Mouse (Mus musculus) left cerebral cortex, adult 8-10 months (tissue): ENCODE measurements around the gene Fam49a. TPM values are rescaled to one million over a fixed set of nuclear protein-coding genes. Genes with fewer than 3 reads are reported as not detected.

Source experiments
- DNase-seq, 2 experiments: peaks; one replicate each; pipeline ENCODE4 v3.0.0; 2022; ENCODE audit warnings: low spot score in 2 of 2
- total RNA-seq, 4 experiments: library from RNA; stranded (reverse); gene quantifications; 2 replicates each; pipeline ENCODE4 v1.2.4; 2022

Gene Fam49a
- total RNA-seq, 4 experiments from 2014 or later = 156 to 178 (median 169) TPM

DNA sequence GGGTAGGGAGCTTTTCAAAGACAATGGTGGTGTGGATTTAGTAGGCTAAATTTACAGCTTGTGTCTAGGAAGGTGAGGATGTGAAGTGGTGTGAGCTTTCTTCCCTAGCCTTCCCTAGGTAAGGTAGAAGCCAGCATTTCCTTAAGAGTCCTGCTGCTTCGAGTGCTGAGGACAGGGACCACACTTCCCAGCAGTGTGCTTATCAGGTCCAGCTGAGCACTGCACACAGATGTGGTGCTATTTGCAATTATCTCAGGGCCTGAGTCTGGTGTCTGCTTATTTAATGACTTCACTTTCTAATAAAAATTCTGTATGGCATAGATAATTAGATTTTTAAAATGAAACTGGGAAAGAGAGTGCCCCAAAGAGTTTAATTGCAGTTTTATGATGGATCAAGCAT is 4.6 kb downstream of the Fam49a start:
- DNase-seq = no peak

GRCm38 (mm10) chr12:12270495-12270894 is 8.6 kb downstream of the Fam49a start:
- DNase-seq = no peak

DNA sequence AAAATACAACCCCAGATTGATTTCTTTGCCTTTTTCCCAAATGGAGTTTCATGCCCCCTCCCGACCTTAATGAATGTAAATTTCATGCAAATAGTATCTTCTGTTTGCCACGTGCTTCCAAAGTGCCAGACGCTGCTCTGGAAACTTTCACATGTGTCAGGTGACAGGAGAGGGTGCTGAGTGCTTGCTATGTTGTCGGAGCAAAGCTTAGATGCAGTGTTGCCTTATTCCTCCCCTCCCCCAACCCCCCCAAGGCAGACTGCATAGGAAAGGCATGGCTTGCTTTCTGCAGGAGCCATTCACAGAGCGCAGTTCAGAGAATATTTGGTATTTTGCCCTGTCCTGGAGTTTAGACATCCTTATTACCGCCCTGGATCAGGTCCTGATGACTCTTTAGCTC is 12.2 kb downstream of the Fam49a start:
- no peak for DNase-seq

DNA sequence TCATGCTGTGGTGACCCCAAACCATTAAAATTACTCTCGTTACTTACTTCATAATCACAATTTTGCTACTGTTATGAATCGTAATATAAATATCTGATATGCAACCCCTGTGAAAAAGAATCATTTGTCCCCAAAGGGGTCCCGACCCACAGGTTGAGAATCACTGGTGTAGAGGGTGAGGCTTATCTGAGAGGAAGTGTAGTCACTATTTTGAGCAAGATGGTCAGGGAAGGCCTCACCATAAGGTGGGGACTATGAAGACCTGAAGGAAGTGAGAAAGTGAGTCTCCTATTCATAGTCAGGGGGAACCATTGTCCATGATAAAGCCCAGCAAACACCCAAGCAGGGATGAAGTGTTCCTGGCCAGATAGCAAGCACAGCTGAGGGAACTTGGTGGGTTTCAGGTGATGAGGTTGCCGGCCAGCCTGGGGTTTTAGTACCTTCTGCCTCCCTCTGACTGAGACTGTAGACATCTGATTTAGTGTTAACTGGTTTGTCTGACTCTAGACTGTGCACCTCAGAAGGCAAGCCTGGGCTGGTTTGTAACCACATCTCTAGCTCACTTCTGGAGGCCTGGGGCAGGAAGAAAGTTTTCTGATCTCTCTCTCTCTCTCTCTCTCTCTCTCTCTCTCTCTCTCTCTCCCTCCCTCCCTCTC is 13.3 kb downstream of the Fam49a start:
- DNase-seq = no peak

DNA sequence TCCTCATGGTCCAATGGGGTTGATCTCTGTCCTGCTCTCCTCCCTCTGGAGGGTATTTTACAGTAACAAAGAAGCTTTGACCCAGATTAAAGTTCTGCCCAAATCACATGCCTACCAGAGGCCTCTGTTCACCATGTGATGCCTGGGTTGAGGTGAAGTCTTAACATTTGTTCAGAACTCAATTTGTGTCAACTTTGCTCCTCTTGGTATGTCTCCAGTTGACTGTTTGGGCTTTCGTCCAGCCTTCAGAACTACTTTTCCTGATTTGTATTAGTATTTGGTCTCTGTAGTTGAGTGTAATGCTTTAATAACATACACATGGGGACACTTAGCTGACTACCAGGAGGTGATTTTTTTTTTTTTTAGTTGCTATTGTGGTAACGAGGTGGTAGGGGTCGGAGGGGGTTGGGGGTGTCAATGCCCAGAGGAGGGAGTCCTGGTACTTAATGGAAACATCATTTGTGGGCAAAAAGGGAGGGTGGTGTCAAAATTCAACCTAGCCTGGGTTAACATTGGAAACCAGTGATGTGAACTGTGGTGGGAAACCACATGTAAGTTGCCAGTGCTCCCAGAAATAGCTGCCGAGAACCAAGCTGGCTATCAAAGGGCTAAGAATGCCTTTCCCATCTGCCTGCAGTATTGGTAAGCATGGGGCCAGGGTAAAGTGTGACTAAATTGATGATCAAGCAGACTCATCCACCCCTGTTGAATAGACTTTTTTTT is 16.0 kb downstream of the Fam49a start:
- DNase-seq = no peak

GRCm38 (mm10) chr12:12278464-12278872 is 16.5 kb downstream of the Fam49a start:
- DNase-seq = no peak

DNA sequence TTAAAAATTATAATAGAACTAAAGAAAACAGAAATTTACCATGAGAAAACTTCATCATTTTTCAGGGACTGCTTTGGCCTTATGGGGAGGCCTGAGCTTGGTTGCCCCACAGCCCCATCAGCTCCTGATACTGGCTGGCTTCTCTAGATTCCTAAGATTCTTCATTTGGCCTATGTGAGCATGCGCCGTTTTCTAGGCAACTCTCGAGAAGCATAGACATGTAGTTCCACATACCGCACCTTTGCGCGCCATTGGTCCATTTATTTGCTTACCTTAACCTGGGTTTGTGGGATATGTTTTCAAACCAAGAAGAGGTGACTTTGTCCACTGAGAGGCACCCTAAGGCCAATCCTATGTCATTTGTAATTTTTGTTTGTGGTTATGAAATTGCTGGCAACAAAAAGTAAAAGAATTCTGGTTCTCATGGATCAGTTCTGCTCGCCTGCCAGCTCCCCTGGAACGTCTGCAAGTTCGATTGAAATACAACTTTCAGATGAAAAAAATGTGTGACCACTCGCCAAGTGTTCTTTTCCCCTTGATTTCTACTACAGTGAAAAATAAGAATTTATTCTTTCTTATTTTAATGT is 21.9 kb downstream of the Fam49a start:
- DNase-seq = no peak

GRCm38 (mm10) chr12:12284521-12284920 is 22.6 kb downstream of the Fam49a start:
- DNase-seq = no peak

- DNase-seq = no peak
Measured at GRCm38 (mm10) chr12:12287131-12287786, 25.3 kb downstream of the Fam49a start.

GRCm38 (mm10) chr12:12287787-12288132 is 25.8 kb downstream of the Fam49a start:
- no peak for DNase-seq

DNA sequence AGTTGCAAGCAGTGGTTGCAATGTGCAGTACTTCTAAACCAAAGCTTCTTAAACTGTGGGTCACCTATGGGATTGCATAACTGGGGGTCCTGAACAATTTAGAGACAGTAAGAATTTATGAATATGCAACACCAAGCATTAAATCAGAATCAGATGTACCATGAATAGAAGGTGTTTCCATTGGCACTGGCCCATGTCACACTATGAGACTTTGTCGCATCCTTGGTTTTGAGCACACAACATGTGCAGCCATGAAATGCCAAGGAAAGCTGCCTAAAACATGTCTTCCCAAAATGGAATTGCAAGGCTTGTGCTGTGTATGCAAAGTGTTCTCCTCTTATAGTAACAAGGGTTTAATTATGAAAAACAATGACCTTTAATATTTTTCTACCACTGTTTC is 26.6 kb downstream of the Fam49a start:
- DNase-seq = no peak

- no peak for DNase-seq
Measured at GRCm38 (mm10) chr12:12289636-12290035, 27.7 kb downstream of the Fam49a start.

DNA sequence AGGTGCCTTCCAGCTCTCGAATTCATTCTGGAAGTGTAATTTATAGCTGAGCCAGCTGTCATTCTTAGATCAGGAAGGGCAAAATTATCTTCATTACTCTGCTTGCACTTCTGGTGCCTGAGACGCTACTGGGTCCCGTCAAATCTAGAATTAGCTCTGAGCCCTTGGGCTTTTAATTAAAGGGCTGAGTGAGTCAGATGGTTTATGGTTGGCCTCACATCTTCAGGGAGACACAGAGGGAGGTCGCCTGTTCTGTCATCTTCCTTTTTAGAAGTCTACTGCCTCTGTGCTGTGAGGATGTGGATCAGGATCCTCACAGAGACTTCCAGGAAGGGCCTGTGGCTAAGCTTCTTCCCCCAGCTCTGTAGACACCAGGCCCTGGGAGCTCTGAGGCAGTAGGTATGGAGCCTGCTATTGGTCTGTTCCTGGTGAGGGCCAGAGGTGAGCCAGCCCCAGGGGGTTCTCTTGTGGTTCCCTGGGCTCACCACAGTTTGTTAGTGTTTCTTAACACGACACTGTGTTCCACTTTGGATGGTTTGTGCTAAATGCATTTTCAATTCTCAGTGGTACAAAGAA is 30.2 kb downstream of the Fam49a start:
- no peak for DNase-seq

- DNase-seq = no peak
Measured at GRCm38 (mm10) chr12:12294380-12295171, 32.6 kb downstream of the Fam49a start.

GRCm38 (mm10) chr12:12298451-12298850 is 36.5 kb downstream of the Fam49a start:
- no peak for DNase-seq

GRCm38 (mm10) chr12:12299303-12299702 is 37.4 kb downstream of the Fam49a start:
- DNase-seq = no peak

GRCm38 (mm10) chr12:12301149-12301548 is 39.2 kb downstream of the Fam49a start:
- DNase-seq = no peak

DNA sequence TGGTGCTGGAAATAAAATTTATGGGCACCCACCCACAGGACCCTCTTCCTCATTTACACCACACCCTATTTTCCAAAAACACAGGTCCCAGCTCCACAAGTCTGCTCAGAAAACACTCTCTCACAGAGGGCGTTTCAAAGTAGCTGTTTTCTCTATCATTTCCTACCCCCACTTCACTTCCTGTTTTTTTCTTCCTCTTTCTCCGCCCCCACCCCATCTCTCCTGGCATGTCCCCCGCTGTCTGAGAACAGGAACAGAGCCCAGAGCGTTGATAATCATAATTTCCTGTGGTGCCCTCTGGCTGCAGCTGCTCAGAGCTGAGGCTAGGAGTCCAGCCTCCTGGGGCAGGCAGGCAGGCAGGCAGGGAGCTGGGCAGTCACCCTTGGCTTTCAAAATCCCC is 39.9 kb downstream of the Fam49a start:
- no peak for DNase-seq

DNA sequence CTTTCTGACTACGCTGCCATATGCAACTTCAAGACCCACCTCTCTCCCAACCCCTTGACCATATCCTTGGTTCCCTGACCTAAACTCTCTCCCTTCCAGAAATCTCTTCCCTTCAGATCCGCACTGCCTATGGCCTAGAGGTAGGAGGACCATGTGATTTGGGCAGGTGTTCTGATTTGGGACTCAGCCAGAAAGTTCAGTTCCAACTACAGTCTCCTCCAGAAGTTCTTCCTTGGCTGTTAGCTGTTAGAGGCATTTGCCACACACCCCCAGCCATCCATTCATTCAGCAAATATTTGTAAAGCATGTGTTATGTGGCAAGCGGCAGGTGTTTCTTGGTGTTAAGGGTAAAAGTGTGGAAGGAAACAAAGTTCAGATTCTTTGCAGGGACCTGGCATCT is 44.3 kb downstream of the Fam49a start:
- DNase-seq = no peak

- no peak for DNase-seq
Measured at GRCm38 (mm10) chr12:12306814-12307213, 44.9 kb downstream of the Fam49a start.

- peak in 1 of 2 experiments; percentile 50 for DNase-seq
Measured at GRCm38 (mm10) chr12:12307245-12307644, 45.3 kb downstream of the Fam49a start.
